Mouse (Mus musculus) embryonic stem cell, embryonic (primary cell): ENCODE measurements around the gene Galnt7.

Experiments used
- CTCF ChIA-PET, 4 experiments: fragments of 300-600 bp in 2 of 4; fragments of 350-600 bp in 2 of 4; sonication (Branson Sonifier 250); formaldehyde crosslinking; loops; one replicate each; lab custom pipeline; 2022; ENCODE audit warnings: inconsistent platforms in 2 of 4; lab: Charles Lee
- POLR2A ChIA-PET, 4 experiments: fragments of 300-600 bp in 2 of 4; fragments of 350-600 bp in 2 of 4; sonication (Branson Sonifier 250); formaldehyde crosslinking; loops; one replicate each; lab custom pipeline; 2022; ENCODE audit warnings: antibody characterized with exemption in 4 of 4, inconsistent platforms in 1 of 4; lab: Charles Lee

Gene Galnt7

GRCm38 (mm10) chr8:57637599-57638280 is 15.1 kb downstream of the Galnt7 start:
- ChIA-PET CTCF (interaction anchor here in 2 of 4 experiments (0.6 to 0.7 kb wide), 2 partner anchors 16 to 24 kb away, joined by 3 read pairs; no protein-coding TSS in a partner anchor), POLR2A (interaction anchor here in 2 of 4 experiments (0.9 to 1.2 kb wide), 3 partner anchors 16 to 37 kb away, joined by 3 to 4 read pairs (median 3); partner anchors contain the start of gene Galnt7 (in 1 of the 2))

GRCm38 (mm10) chr8:57636698-57637097 is 16.1 kb downstream of the Galnt7 start:
- CTCF ChIA-PET, result no interaction called here
- POLR2A ChIA-PET, result interaction anchor here in 2 of 4 experiments (0.9 to 1.2 kb wide), 2 partner anchors 36 to 131 kb away, joined by 3 read pairs; no protein-coding TSS in a partner anchor

- POLR2A ChIA-PET, result interaction anchor here in 1 of 4 experiments (1.2 kb wide), 1 partner anchor 132 kb away, joined by 3 read pairs; no protein-coding TSS in a partner anchor
- CTCF ChIA-PET, result no interaction called here
Observed at GRCm38 (mm10) chr8:57636281-57636680, 16.6 kb downstream of the Galnt7 start.

GRCm38 (mm10) chr8:57631780-57632179 is 21.1 kb downstream of the Galnt7 start:
- CTCF ChIA-PET, result no interaction called here

GRCm38 (mm10) chr8:57630148-57630547 is 22.7 kb downstream of the Galnt7 start:
- CTCF ChIA-PET, result interaction anchor here in 1 of 4 experiments (0.9 kb wide), 1 partner anchor 56 kb away, joined by 6 read pairs; no protein-coding TSS in a partner anchor

More at GRCm38 (mm10) chr8:57631780-57632179, 21.1 kb downstream of the Galnt7 start:
- POLR2A ChIA-PET, result no interaction called here

GRCm38 (mm10) chr8:57628787-57629664 is 23.8 kb downstream of the Galnt7 start:
- ChIA-PET POLR2A (no interaction called here), CTCF (interaction anchor here in 1 of 4 experiments (1.4 kb wide), 1 partner anchor 55 kb away, joined by 4 read pairs; no protein-coding TSS in a partner anchor)

More at GRCm38 (mm10) chr8:57630148-57630547, 22.7 kb downstream of the Galnt7 start:
- POLR2A ChIA-PET, result interaction anchor here in 1 of 4 experiments (0.8 kb wide), 1 partner anchor 110 kb away, joined by 5 read pairs; no protein-coding TSS in a partner anchor

- ChIA-PET POLR2A (interaction anchor here in 2 of 4 experiments (0.6 to 1.0 kb wide), 4 partner anchors 19 to 140 kb away, joined by 3 to 5 read pairs (median 4); partner anchors contain the start of gene Sap30 (in 1 of the 2)), CTCF (interaction anchor here in 2 of 4 experiments (1.1 to 1.4 kb wide), 3 partner anchors 54 kb away, joined by 3 to 4 read pairs (median 4); no protein-coding TSS in a partner anchor)
Observed at GRCm38 (mm10) chr8:57627946-57628786, 24.7 kb downstream of the Galnt7 start.

- POLR2A ChIA-PET, result no interaction called here
- CTCF ChIA-PET, result no interaction called here
Observed at GRCm38 (mm10) chr8:57623955-57624354, 28.9 kb downstream of the Galnt7 start.

- CTCF ChIA-PET, result no interaction called here
Observed at GRCm38 (mm10) chr8:57623051-57623450, 29.8 kb downstream of the Galnt7 start.

GRCm38 (mm10) chr8:57616965-57617364 is 35.9 kb downstream of the Galnt7 start:
- CTCF ChIA-PET, result interaction anchor here (0.5 to 1.8 kb wide), 7 partner anchors 17 to 174 kb away, joined by 3 to 7 read pairs (median 4); no protein-coding TSS in a partner anchor
- POLR2A ChIA-PET, result interaction anchor here in 2 of 4 experiments (0.6 to 1.8 kb wide), 12 partner anchors 12 to 208 kb away, joined by 3 to 8 read pairs (median 4); partner anchors contain the start of genes Sap30 (in 2 of the 2) and Galnt7 (in 1 of the 2)

More at GRCm38 (mm10) chr8:57623051-57623450, 29.8 kb downstream of the Galnt7 start:
- POLR2A ChIA-PET, result interaction anchor here in 1 of 4 experiments (0.6 kb wide), 1 partner anchor 109 kb away, joined by 4 read pairs; no protein-coding TSS in a partner anchor

GRCm38 (mm10) chr8:57615016-57615657 is 37.7 kb downstream of the Galnt7 start:
- ChIA-PET POLR2A (no interaction called here), CTCF (no interaction called here)

- ChIA-PET CTCF (interaction anchor here in 2 of 4 experiments (0.5 to 0.7 kb wide), 3 partner anchors 37 to 307 kb away, joined by 3 read pairs; no protein-coding TSS in a partner anchor), POLR2A (interaction anchor here in 1 of 4 experiments (0.6 kb wide), 1 partner anchor 126 kb away, joined by 3 read pairs; no protein-coding TSS in a partner anchor)
Observed at GRCm38 (mm10) chr8:57611419-57611977, 41.3 kb downstream of the Galnt7 start.

GRCm38 (mm10) chr8:57610706-57611418 is 42.0 kb downstream of the Galnt7 start:
- ChIA-PET CTCF (interaction anchor here in 1 of 4 experiments (0.7 to 0.8 kb wide), 2 partner anchors 36 to 200 kb away, joined by 3 read pairs; no protein-coding TSS in a partner anchor), POLR2A (interaction anchor here in 2 of 4 experiments (0.6 to 1.0 kb wide), 3 partner anchors 65 to 125 kb away, joined by 3 to 4 read pairs (median 3); no protein-coding TSS in a partner anchor)

GRCm38 (mm10) chr8:57602511-57602910 is 50.3 kb downstream of the Galnt7 start:
- CTCF ChIA-PET, result no interaction called here
- POLR2A ChIA-PET, result interaction anchor here in 1 of 4 experiments (0.9 kb wide), 1 partner anchor 21 kb away, joined by 3 read pairs; no protein-coding TSS in a partner anchor

- POLR2A ChIA-PET, result interaction anchor here in 1 of 4 experiments (0.9 to 1.3 kb wide), 2 partner anchors 8 to 20 kb away, joined by 3 read pairs; no protein-coding TSS in a partner anchor
- CTCF ChIA-PET, result no interaction called here
Observed at GRCm38 (mm10) chr8:57601987-57602418, 50.8 kb downstream of the Galnt7 start.
